ENCODE assay signal across 9 mouse cellular contexts in genomic region chr5:24551317-24551688, GRCm38 (mm10). TPM values are rescaled to one million over a fixed set of nuclear protein-coding genes. Genes with fewer than 3 reads are reported as not detected.
DNase-seq lines count a peak whose midpoint lies in the region; ATAC-seq and TF ChIP-seq lines count a peak whose summit lies in the region.
"Had no signal": no experiment of that assay in that cellular context is flagged by ENCODE, and none has a peak within 500 bp of the region (broad histone marks: within the 10 kb centered on the region; RNA-seq: fewer than 3 reads in every experiment).

No protein-coding gene starts in this region.

- 50% methylated on average over 2 of the region's 2 CpGs for WGBS in heart, postnatal 0 days
- WGBS in embryonic facial prominence, embryonic 13.5 days = 54% methylated on average over 2 of the region's 2 CpGs
- 45% methylated on average over 2 of the region's 2 CpGs for WGBS in hindbrain, embryonic 14.5 days
- 49% methylated on average over 2 of the region's 2 CpGs for WGBS in midbrain, embryonic 16.5 days

- H3K4me1 ChIP-seq in heart, postnatal 0 days (ENCODE audit: control insufficient read depth, insufficient read depth) = peaks cover 8% of the 10 kb centered on the region; the same call in 1 of the 2 replicates
- peaks cover 29% of the 10 kb centered on the region for H3K4me1 ChIP-seq in embryonic facial prominence, embryonic 13.5 days
- peaks cover 12% of the 10 kb centered on the region for H3K4me1 ChIP-seq in hindbrain, embryonic 14.5 days (replicated peaks; ENCODE audit: control insufficient read depth, insufficient read depth, low read length)
- peaks cover 5% of the 10 kb centered on the region for H3K4me1 ChIP-seq in midbrain, embryonic 16.5 days (ENCODE audit: control insufficient read depth, insufficient read depth, low read length)

- H3K36me3 ChIP-seq in heart, postnatal 0 days (replicated peaks; ENCODE audit: control insufficient read depth, insufficient read depth, low read length) = no peaks in the 10 kb centered on the region
- no peaks in the 10 kb centered on the region for H3K36me3 ChIP-seq in embryonic facial prominence, embryonic 13.5 days
- H3K36me3 ChIP-seq in hindbrain, embryonic 14.5 days (replicated peaks; ENCODE audit: control insufficient read depth, insufficient read depth) = no peaks in the 10 kb centered on the region
- no peaks in the 10 kb centered on the region for H3K36me3 ChIP-seq in midbrain, embryonic 16.5 days (ENCODE audit: control insufficient read depth, insufficient read depth, low read length)

- no peak for DNase-seq in heart, postnatal 0 days (ENCODE audit: low spot score)
- no peak for DNase-seq in heart, adult 11 months
- DNase-seq in hindbrain, embryonic 14.5 days (ENCODE audit: low spot score) = no peak
- no peak for DNase-seq in urinary bladder, adult 2 months (ENCODE audit: low spot score)
- no peak for DNase-seq in lung, postnatal 4 days

- TF ChIP-seq CTCF in heart, postnatal 0 days (IDR thresholded peaks at IDR 0.05; ENCODE audit: low read depth) = no peak

- no peaks in the 10 kb centered on the region for H3K27me3 ChIP-seq in heart, postnatal 0 days (ENCODE audit: control insufficient read depth, insufficient read depth, low read length)
- H3K27me3 ChIP-seq in embryonic facial prominence, embryonic 13.5 days = peaks cover 33% of the 10 kb centered on the region
- no peaks in the 10 kb centered on the region for H3K27me3 ChIP-seq in hindbrain, embryonic 14.5 days (ENCODE audit: control insufficient read depth, insufficient read depth, low read length)
- H3K27me3 ChIP-seq in midbrain, embryonic 16.5 days (ENCODE audit: control insufficient read depth, insufficient read depth, low read depth, low read length) = no peaks in the 10 kb centered on the region; the same call in 1 of the 2 replicates

- TF ChIP-seq EP300 in heart, postnatal 0 days (IDR thresholded peaks at IDR 0.05; ENCODE audit: low read depth) = no peak

- no peak overlapping the region for H3K27ac ChIP-seq in heart, postnatal 0 days (ENCODE audit: low read depth)
- H3K27ac ChIP-seq in embryonic facial prominence, embryonic 13.5 days = no peak overlapping the region
- H3K27ac ChIP-seq in hindbrain, embryonic 14.5 days = peak overlapping the region; percentile 36; the same call in 1 of the 2 replicates
- no peak overlapping the region for H3K27ac ChIP-seq in midbrain, embryonic 16.5 days (ENCODE audit: low read length)

- no peak overlapping the region; the same call in 1 of the 2 replicates for H3K9ac ChIP-seq in heart, postnatal 0 days (replicated peaks; ENCODE audit: low read depth, low read length)
- peak overlapping the region; percentile 27; the same call in 1 of the 2 replicates for H3K9ac ChIP-seq in embryonic facial prominence, embryonic 13.5 days
- no peak overlapping the region for H3K9ac ChIP-seq in hindbrain, embryonic 14.5 days
- 0 out of 2 replicates have a peak overlapping the region, but pooled peaks have one; percentile 26 for H3K9ac ChIP-seq in midbrain, embryonic 16.5 days (ENCODE audit: low read depth, low read length)

- peak overlapping the region; percentile 35 for H3K4me2 ChIP-seq in heart, postnatal 0 days (ENCODE audit: low read depth, low read length)
- peak overlapping the region; percentile 53 for H3K4me2 ChIP-seq in embryonic facial prominence, embryonic 13.5 days
- H3K4me2 ChIP-seq in hindbrain, embryonic 14.5 days (replicated peaks) = peak overlapping the region; percentile 33
- H3K4me2 ChIP-seq in midbrain, embryonic 16.5 days (ENCODE audit: low read length) = peak overlapping the region; percentile 44

- no peak overlapping the region for H3K4me3 ChIP-seq in heart, postnatal 0 days (ENCODE audit: low read depth, low read length)
- H3K4me3 ChIP-seq in embryonic facial prominence, embryonic 13.5 days = no peak overlapping the region
- no peak overlapping the region for H3K4me3 ChIP-seq in hindbrain, embryonic 14.5 days (replicated peaks; ENCODE audit: low read length)
- H3K4me3 ChIP-seq in midbrain, embryonic 16.5 days (ENCODE audit: low read depth, low read length) = no peak overlapping the region

- ATAC-seq in heart, postnatal 0 days (ENCODE audit: insufficient read depth, low read depth) = no peak
- no peak for ATAC-seq in embryonic facial prominence, embryonic 13.5 days (ENCODE audit: insufficient number of reproducible peaks, insufficient read depth, low FRiP score, low TSS enrichment, low read depth)
- peak; percentile 23 for ATAC-seq in hindbrain, embryonic 14.5 days (ENCODE audit: low FRiP score)
- ATAC-seq in midbrain, embryonic 16.5 days = peak; percentile 51; the same call in 1 of the 2 replicates
- no peak for ATAC-seq in activated CD4-positive, CD25-positive, alpha-beta regulatory T cell, adult 4 months

- no peaks in the 10 kb centered on the region for H3K9me3 ChIP-seq in heart, postnatal 0 days (replicated peaks; ENCODE audit: control insufficient read depth, low read length)
- no peaks in the 10 kb centered on the region for H3K9me3 ChIP-seq in embryonic facial prominence, embryonic 13.5 days
- no peaks in the 10 kb centered on the region for H3K9me3 ChIP-seq in hindbrain, embryonic 14.5 days (ENCODE audit: control insufficient read depth, low read length)
- H3K9me3 ChIP-seq in midbrain, embryonic 16.5 days (replicated peaks; ENCODE audit: control insufficient read depth, low read length, poor library complexity, severe bottlenecking) = no peaks in the 10 kb centered on the region

RNA-seq across cellular contexts. Expression of gene 4931409K22Rik, which starts 5.3 kb away (rescaled TPM):
- total RNA-seq in heart, postnatal 0 days (2014; rRNA removed; ENCODE audit: low replicate concordance) = not detected in 2 replicates
- not detected in 2 replicates for polyA plus RNA-seq in heart, postnatal 0 days (2015; fragmentation: Nextera tagmentation; extraction: Ambion mirVana)
- polyA plus RNA-seq in embryonic facial prominence, embryonic 13.5 days (2015; fragmentation: Nextera tagmentation; extraction: Ambion mirVana) = 0.11 TPM in 1 of 2 replicates, not detected in the other
- 0.10 and 0.19 TPM in 2 replicates for polyA plus RNA-seq in hindbrain, embryonic 14.5 days (2014; fragmentation: Nextera tagmentation; extraction: Ambion mirVana)
- 0.08 TPM in 1 of 2 replicates, not detected in the other for polyA plus RNA-seq in midbrain, embryonic 16.5 days (2015; fragmentation: Nextera tagmentation; extraction: Ambion mirVana)
- under 1 TPM in 1 of 2 experiments, not detected in 1; 0.46 TPM for polyA plus RNA-seq in activated CD4-positive, CD25-positive, alpha-beta regulatory T cell, adult 4 months (2017; shearing (Covaris generic))
- polyA plus RNA-seq in urinary bladder, adult 2 months (2012; rRNA removed) = not detected in 2 replicates
- total RNA-seq: adrenal gland, adult 18-20 months had no signal

RNA-seq across cellular contexts. Expression of gene Asb10, which starts 10.5 kb away (rescaled TPM):
- total RNA-seq in heart, postnatal 0 days (2014; rRNA removed; ENCODE audit: low replicate concordance) = 34.4 and 44.0 TPM in 2 replicates
- polyA plus RNA-seq in heart, postnatal 0 days (2015; fragmentation: Nextera tagmentation; extraction: Ambion mirVana) = 20.8 and 24.3 TPM in 2 replicates
- polyA plus RNA-seq in embryonic facial prominence, embryonic 13.5 days (2015; fragmentation: Nextera tagmentation; extraction: Ambion mirVana) = 0.56 and 0.63 TPM in 2 replicates
- polyA plus RNA-seq in hindbrain, embryonic 14.5 days (2014; fragmentation: Nextera tagmentation; extraction: Ambion mirVana) = 0.22 and 0.23 TPM in 2 replicates
- polyA plus RNA-seq in midbrain, embryonic 16.5 days (2015; fragmentation: Nextera tagmentation; extraction: Ambion mirVana) = 0.15 TPM in 1 of 2 replicates, not detected in the other
- polyA plus RNA-seq in activated CD4-positive, CD25-positive, alpha-beta regulatory T cell, adult 4 months (2017; shearing (Covaris generic)) = not detected
- 0.45 and 0.72 TPM in 2 replicates for polyA plus RNA-seq in urinary bladder, adult 2 months (2012; rRNA removed)

RNA-seq across cellular contexts. Expression of gene Gbx1, which starts 24.3 kb away (rescaled TPM):
- total RNA-seq in heart, postnatal 0 days (2014; rRNA removed; ENCODE audit: low replicate concordance) = not detected in 2 replicates
- polyA plus RNA-seq in heart, postnatal 0 days (2015; fragmentation: Nextera tagmentation; extraction: Ambion mirVana) = not detected in 2 replicates
- polyA plus RNA-seq in embryonic facial prominence, embryonic 13.5 days (2015; fragmentation: Nextera tagmentation; extraction: Ambion mirVana) = 0.11 TPM in 1 of 2 replicates, not detected in the other
- polyA plus RNA-seq in hindbrain, embryonic 14.5 days (2014; fragmentation: Nextera tagmentation; extraction: Ambion mirVana) = 3.3 and 4.9 TPM in 2 replicates
- polyA plus RNA-seq in midbrain, embryonic 16.5 days (2015; fragmentation: Nextera tagmentation; extraction: Ambion mirVana) = 0.20 and 0.21 TPM in 2 replicates
- under 1 TPM in 1 of 2 experiments, not detected in 1; 0.09 TPM for polyA plus RNA-seq in activated CD4-positive, CD25-positive, alpha-beta regulatory T cell, adult 4 months (2017; shearing (Covaris generic))
- polyA plus RNA-seq in urinary bladder, adult 2 months (2012; rRNA removed) = 0.01 and 0.07 TPM in 2 replicates
- total RNA-seq: adrenal gland, adult 18-20 months had no signal

RNA-seq across cellular contexts. Expression of gene Abcf2, which starts 26.0 kb away (rescaled TPM):
- total RNA-seq in heart, postnatal 0 days (2014; rRNA removed; ENCODE audit: low replicate concordance) = 53.7 and 56.0 TPM in 2 replicates
- polyA plus RNA-seq in heart, postnatal 0 days (2015; fragmentation: Nextera tagmentation; extraction: Ambion mirVana) = 46.0 and 49.6 TPM in 2 replicates
- 112 and 115 TPM in 2 replicates for polyA plus RNA-seq in embryonic facial prominence, embryonic 13.5 days (2015; fragmentation: Nextera tagmentation; extraction: Ambion mirVana)
- 72.3 and 87.2 TPM in 2 replicates for polyA plus RNA-seq in hindbrain, embryonic 14.5 days (2014; fragmentation: Nextera tagmentation; extraction: Ambion mirVana)
- polyA plus RNA-seq in midbrain, embryonic 16.5 days (2015; fragmentation: Nextera tagmentation; extraction: Ambion mirVana) = 78.0 and 85.0 TPM in 2 replicates
- polyA plus RNA-seq in activated CD4-positive, CD25-positive, alpha-beta regulatory T cell, adult 4 months (2017; shearing (Covaris generic)) = 10 to 100 TPM; 51.8 to 56.8 TPM
- polyA plus RNA-seq in urinary bladder, adult 2 months (2012; rRNA removed) = 44.5 and 50.0 TPM in 2 replicates

RNA-seq across cellular contexts. Expression of gene Chpf2, which starts 35.2 kb away (rescaled TPM):
- 34.9 and 64.4 TPM in 2 replicates for total RNA-seq in heart, postnatal 0 days (2014; rRNA removed; ENCODE audit: low replicate concordance)
- 10.5 and 13.2 TPM in 2 replicates for polyA plus RNA-seq in heart, postnatal 0 days (2015; fragmentation: Nextera tagmentation; extraction: Ambion mirVana)
- 24.2 and 26.4 TPM in 2 replicates for polyA plus RNA-seq in embryonic facial prominence, embryonic 13.5 days (2015; fragmentation: Nextera tagmentation; extraction: Ambion mirVana)
- polyA plus RNA-seq in hindbrain, embryonic 14.5 days (2014; fragmentation: Nextera tagmentation; extraction: Ambion mirVana) = 14.0 and 14.4 TPM in 2 replicates
- 16.6 and 23.3 TPM in 2 replicates for polyA plus RNA-seq in midbrain, embryonic 16.5 days (2015; fragmentation: Nextera tagmentation; extraction: Ambion mirVana)
- 10 to 100 TPM in 1 of 2 experiments, 1 to 10 TPM in 1; 8.3 to 17.8 TPM for polyA plus RNA-seq in activated CD4-positive, CD25-positive, alpha-beta regulatory T cell, adult 4 months (2017; shearing (Covaris generic))
- 30.2 and 34.5 TPM in 2 replicates for polyA plus RNA-seq in urinary bladder, adult 2 months (2012; rRNA removed)

Comparison
In these comparisons a context has a peak if more than half of its experiments do, and no peak if none do; other contexts are left out.
1. ATAC-seq: peak in hindbrain, embryonic 14.5 days (single experiment) and midbrain, embryonic 16.5 days (single experiment); none in heart, postnatal 0 days (single experiment), embryonic facial prominence, embryonic 13.5 days (single experiment) and activated CD4-positive, CD25-positive, alpha-beta regulatory T cell, adult 4 months (single experiment).
2. H3K9ac ChIP-seq: peak in embryonic facial prominence, embryonic 13.5 days (single experiment) and midbrain, embryonic 16.5 days (single experiment); none in heart, postnatal 0 days (single experiment) and hindbrain, embryonic 14.5 days (single experiment).
3. RNA of gene Asb10, which starts 10.5 kb away (polyA plus RNA-seq): 20.8 to 24.3 TPM in heart, postnatal 0 days; 0.56 to 0.63 TPM in embryonic facial prominence, embryonic 13.5 days, 0.45 to 0.72 TPM in urinary bladder, adult 2 months, 0.22 to 0.23 TPM in hindbrain, embryonic 14.5 days, not detected in activated CD4-positive, CD25-positive, alpha-beta regulatory T cell, adult 4 months and 0.15 TPM in midbrain, embryonic 16.5 days; every median in the first group is over 10 times any median in the second.
4. Peak in every context shown above with its lines, with median percentiles within 50 percentile points of each other: H3K4me2 ChIP-seq.